Mouse (Mus musculus): ENCODE results near the gene Cul5.
A peak's percentile ranks its signal among the peaks of the same experiment; 100 is the strongest.

The Cul5 gene

DNA sequence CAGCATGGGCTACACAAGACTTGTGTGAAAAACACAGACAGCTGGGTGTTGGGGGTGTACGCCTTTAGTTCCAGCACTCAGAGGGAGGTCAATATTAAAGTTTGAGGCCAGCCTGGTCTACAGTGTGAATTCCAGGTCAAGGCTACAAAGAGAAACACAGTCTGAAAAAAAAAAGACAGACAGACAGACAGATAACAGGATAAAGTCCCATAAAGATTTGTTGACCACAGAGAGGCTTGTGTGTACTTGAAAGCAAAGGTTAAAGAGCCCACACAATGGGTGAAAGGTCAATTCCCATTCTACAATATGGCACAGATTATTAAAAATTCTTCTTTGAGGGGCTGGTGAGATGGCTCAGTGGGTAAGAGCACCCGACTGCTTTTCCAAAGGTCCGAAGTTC is 62.6 kb downstream of the Cul5 start:
- no peak for DNase-seq (ENCODE audit: low spot score)

DNA sequence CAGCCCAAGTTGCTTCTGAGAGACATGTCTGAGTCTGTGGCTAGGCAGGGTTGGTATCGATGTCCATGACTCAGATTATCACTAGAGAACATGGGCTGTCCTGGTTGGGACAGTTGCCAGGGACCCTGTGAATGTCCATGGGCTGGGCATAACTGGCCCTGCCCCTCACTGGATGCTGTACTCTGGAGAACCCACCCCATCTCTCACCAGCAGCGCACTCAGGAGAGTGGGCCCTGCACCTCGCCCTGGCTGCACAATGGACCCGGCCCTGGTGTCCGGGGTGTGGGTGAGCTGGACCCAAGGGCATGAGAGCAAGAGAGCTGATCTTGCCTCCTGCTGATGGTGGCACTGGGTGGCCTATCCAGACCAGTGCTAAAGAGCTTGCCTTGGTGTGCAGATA is 64.9 kb downstream of the Cul5 start:
- no peak for DNase-seq (ENCODE audit: low spot score)

DNA sequence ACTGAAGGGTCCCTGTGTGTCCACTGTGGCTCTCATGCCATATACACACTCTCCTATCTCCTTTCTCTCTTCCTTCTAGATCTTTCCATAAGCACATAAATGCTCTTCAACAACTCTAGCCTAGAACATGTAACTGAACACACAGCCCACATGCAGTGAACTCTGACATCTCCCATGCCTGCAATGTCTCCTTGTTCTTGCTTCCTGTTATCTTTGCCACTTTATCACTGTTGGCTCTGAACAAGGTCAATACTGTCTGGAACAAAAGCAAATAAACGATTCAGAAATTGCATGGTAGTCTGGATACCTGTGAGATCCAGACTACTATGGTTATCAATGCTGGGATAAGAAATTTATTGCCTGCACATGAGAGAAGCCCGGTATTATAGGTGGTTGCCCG is 66.0 kb downstream of the Cul5 start:
- no peak for DNase-seq (ENCODE audit: low spot score)

DNA sequence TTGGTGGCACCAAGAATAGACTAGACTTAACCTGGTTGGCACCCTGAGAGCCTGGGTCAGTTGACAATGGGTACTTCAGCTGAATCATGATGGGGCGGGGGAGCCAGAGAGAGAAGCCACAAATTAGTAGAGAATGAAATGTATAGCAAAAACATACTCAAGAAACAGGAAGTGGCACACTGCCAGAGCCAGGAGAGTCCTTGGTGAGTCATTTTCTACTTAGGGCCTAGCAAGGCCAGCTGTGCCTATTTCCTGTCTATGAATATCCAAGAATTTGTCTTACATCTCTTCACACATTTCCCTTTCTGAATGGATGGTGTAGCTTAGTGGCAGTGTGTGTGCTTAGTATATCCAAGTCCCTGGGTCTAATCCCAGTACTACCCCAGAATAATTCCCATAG is 66.4 kb downstream of the Cul5 start:
- DNase-seq (ENCODE audit: low spot score) = peak; percentile 26

DNA sequence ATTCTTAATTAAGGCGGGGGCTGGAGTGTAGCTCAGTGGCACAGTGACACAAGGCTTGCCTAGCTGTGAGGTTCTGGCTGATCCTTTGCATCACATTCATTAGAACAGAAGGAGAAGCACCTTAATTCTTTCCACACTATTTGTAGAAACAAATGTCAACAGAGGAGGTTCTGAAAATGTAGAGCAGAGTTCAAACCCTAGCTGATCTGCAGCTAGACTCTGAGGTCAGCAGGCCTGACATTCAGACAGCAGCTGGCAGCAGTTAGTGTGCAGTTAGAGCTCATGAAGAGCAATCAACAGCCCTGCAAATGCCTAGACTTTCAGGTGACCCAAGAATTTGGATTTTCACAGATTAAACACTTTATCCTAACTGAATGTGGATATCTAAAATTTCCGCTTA is 68.3 kb downstream of the Cul5 start:
- DNase-seq (ENCODE audit: low spot score) = no peak

DNA sequence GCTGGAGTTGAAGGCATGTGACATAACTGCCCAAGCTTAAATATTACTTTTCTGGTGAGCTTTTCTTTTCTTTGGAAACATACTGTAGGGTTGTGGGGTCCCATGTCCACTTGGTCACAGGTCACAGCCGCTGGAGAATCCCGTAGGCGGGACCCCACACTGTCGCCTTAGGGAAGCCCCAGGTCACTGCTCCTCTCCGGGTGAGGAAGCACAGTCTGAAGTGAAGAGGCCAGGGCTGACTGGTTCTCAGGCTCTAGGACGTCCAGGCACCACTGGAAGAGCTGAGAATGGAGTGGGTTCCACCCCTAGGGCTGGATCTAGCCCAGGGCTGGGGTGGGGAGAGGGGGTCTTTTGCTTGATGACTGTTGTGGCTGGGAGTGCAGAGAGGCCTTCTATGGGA is 71.2 kb downstream of the Cul5 start:
- no peak for DNase-seq (ENCODE audit: low spot score)

DNA sequence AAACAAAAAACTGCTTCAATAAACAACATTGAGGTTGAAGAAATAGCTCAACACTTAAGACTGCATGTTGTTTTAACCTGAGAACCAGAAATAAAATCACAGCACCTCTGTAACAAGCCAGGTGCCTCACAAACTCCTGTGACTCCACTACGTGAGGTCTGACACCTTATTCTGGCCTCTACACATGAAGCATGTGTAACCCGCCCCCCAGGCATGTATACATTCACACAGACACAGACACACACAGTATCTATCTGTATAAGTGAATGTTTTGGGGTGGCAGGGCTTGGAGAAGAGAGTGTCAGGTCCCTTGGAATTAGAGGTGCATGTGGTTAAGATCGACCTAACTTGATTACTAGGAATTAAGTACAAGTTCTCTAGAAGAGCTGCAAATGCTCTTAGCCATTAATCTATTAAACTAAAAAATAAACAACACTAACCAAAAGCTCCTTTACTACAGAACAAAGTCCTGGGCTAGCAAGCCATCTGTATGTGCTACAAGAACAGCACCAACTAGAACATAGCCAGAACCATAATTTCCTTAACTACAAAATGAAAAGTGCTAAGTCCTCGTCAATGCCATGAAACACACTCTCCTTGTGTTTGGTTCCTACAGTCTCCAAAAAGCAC is 72.7 kb downstream of the Cul5 start:
- DNase-seq (ENCODE audit: low spot score) = no peak

DNA sequence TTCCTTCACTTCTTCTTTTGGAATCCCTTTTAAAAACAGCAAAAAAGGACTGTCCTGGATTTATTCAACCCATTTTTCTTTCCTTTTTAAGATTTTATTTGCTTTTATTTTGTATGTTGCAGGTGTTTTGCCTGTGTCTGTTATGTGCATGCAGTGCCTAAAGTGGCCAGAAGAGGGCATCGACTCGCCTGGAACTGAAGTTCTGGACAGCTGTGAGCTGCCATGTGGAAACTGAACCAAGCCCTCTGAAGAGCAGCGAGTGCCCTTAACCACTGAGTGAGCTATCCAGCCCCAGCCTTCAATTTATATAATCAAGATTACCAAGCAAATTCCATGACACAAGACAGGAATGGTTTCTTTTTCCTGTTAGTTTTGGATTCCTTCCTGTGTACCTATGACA is 75.0 kb downstream of the Cul5 start:
- peak; percentile 76 for DNase-seq (ENCODE audit: low spot score)

DNA sequence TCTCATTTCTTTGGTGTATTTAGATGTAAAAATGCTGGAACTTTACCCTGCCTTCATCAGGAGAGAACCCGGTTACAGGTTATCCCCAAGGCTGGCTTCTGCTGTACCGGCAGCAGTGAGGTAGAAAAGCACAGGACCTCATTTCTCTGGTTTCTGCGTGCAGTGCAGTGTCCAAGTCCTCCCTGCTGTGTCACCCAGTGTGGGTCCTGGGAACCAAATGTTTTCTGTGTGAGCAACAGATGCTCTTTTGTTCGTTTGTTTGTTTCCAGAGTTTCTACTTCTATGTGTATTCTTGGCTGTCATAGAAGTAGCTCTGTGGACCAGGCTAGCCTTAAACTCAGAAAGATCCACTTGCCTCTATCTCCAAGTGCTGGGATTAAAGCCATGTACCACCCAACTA is 87.9 kb downstream of the Cul5 start:
- DNase-seq (ENCODE audit: low spot score) = no peak

DNA sequence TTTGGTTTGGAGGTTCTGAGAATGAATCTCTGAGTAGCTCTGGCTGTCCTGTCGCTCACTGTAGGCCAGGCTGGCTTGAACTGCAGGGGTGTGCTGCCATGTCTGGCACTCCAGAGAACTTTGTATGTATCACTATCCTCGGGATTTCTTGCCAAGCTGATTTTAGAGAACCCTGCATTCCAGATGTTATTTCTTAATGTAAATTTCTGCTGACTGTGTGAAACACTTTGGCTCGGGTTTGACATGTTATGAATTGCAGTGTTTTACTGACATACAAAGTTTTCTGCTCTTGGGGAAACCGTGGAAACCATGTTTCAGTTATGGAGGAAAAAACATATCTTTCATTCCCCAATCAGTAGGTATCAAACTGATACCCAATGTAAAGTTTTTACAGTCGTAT is 94.1 kb downstream of the Cul5 start:
- DNase-seq (ENCODE audit: low spot score) = no peak

DNA sequence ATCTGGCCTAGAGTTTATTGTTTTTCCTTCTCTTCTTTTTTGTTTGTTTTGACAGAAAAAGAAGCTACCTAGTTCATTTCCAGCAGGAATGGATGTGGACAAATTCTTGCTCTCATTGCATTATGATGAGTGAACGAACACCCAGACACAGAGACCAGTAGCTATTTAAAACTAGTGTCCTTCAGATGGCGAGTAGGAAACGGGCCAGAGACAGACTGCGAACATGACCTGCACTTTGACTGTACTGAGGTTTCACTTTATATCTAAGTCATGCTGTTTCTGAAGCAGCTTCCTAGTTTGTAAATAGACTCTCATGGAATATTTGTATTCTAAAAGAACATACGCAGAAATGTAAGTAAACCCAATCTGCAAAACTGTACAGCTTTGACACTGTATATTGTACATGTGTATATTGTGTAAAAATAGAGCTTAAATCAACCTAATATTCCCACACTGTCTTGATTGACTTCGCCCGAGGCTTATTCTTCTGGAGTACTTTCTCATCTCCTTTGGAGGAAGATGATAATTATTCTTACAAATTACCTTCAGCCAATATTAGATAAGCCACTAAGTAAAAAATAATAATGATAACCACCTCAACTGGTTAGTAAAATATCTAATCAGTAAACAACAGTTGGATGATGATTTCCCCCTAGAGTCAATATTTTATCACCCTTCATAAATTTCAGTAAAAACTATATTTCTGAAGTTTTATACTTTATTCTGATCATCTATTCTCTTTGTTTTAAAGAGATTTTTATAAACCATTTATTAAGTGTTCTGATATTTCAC is 97.1 kb downstream of the Cul5 start:
- DNase-seq (ENCODE audit: low spot score) = no peak

DNA sequence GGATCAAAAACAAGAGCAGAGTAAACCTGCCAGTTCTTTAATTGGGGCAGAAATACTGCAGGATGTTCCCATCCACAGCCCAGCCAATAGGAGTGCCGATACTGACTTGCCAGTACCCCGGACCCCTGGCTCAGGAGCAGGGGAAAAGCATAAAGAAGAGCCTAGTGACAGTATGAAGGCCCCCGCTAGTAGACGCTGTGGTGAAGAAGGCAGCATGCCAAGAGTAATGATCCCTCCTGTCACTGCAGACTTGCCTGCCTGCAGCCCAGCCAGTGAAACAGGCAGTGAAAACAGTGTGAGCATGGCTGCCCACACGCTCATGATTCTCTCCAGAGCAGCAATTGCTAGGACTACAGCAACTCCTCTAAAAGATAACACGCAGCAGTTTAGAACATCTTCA is 99.2 kb downstream of the Cul5 start:
- DNase-seq (ENCODE audit: low spot score) = no peak
